Mouse (Mus musculus): ENCODE data around the gene Asb8. TPM values are rescaled to one million over a fixed set of nuclear protein-coding genes. Genes with fewer than 3 reads are reported as not detected.

Asb8 gene
- polyA plus RNA-seq, 1 experiment = 46.3 TPM

Other genes with a start within 250 kb of the Asb8 start
- 83.4 and 110 TPM in 2 replicates for gene Tmem106c, start 201.4 kb downstream of the Asb8 start, polyA plus RNA-seq (2012; rRNA removed)
- 0.04 and 0.23 TPM in 2 replicates for gene Col2a1, start 160.9 kb downstream of the Asb8 start, polyA plus RNA-seq (2012; rRNA removed)
- 24.0 and 24.4 TPM in 2 replicates for gene Pfkm, start 73.0 kb downstream of the Asb8 start, polyA plus RNA-seq (2012; rRNA removed)
- gene Senp1, start 71.9 kb downstream of the Asb8 start, polyA plus RNA-seq (2012; rRNA removed) = 10.8 and 13.5 TPM in 2 replicates
- gene Ccdc184, start 1.5 kb upstream of the Asb8 start, polyA plus RNA-seq (2012; rRNA removed) = 1.1 and 1.5 TPM in 2 replicates
- gene Olfr288, start 29.9 kb upstream of the Asb8 start, polyA plus RNA-seq (2012; rRNA removed) = not detected in 2 replicates
- gene Gm44579, start 55.4 kb upstream of the Asb8 start, polyA plus RNA-seq (2012; rRNA removed) = not detected in 2 replicates
- gene Olfr287, start 55.4 kb upstream of the Asb8 start, polyA plus RNA-seq (2012; rRNA removed) = not detected in 2 replicates
- not detected in 2 replicates for gene Olfr286, start 68.8 kb upstream of the Asb8 start, polyA plus RNA-seq (2012; rRNA removed)
- 1.6 and 2.5 TPM in 2 replicates for gene H1fnt, start 91.7 kb upstream of the Asb8 start, polyA plus RNA-seq (2012; rRNA removed)
- 2.5 and 2.7 TPM in 2 replicates for gene Zfp641, start 130.5 kb upstream of the Asb8 start, polyA plus RNA-seq (2012; rRNA removed)
- gene Olfr285, start 151.7 kb upstream of the Asb8 start, polyA plus RNA-seq (2012; rRNA removed) = not detected in 2 replicates
- gene Olfr284, start 175.4 kb upstream of the Asb8 start, polyA plus RNA-seq (2012; rRNA removed) = not detected in 2 replicates
- gene Olfr283, start 215.3 kb upstream of the Asb8 start, polyA plus RNA-seq (2012; rRNA removed) = not detected in 2 replicates